Mouse (Mus musculus): ENCODE data around the gene Grm8. TPM values are rescaled to one million over a fixed set of nuclear protein-coding genes. Genes with fewer than 3 reads are reported as not detected.

Gene Grm8
- total RNA-seq, 2 experiments from 2014 or later = 0.23 to 0.56 TPM

Small RNA genes within 50 kb of the gene (microRNA-seq; reads per million reads assigned to microRNA genes)
- gene Mir592 = 8.2 reads per million, percentile 21 among the genes with 10 or more reads in this experiment
